Mouse (Mus musculus): ENCODE measurements around the gene Cyp1a1. TPM values are rescaled to one million over a fixed set of nuclear protein-coding genes. Genes with fewer than 3 reads are reported as not detected.
A peak's percentile ranks its signal among the peaks of the same experiment; 100 is the strongest.

The Cyp1a1 gene
- total RNA-seq, 1 experiment = 1.0 TPM

DNA sequence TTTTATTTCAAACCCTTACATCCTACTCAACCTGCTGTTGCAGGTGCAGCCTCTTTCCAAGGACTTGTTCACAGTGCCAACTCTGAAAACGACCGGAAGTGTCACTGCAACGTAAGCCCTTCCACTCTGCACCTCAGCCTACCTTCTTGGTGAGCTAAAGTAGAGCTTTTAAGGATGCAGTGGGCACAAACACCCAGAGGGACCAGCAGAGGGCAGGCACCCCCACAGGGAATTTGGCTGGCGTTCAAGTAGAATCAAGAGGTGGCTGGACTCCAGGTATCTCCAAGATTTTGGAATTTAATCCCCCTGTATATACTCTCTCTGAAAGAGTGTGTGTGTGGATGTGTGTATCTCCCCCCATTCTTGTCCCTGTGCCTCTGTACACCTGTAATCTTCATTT, 29.9 kb upstream of the Cyp1a1 start:
- Histone ChIP-seq H3K9me3 (ENCODE audit: control insufficient read depth, insufficient read depth, low read depth, low read length) (no peaks in the 10 kb centered on the region), H3K4me3 (ENCODE audit: insufficient read depth in 1 of 2, low read depth in 1 of 2, low read length in 2 of 2, poor library complexity in 1 of 2, severe bottlenecking in 1 of 2) (no peak overlapping the region), H3K4me1 (ENCODE audit: control insufficient read depth in 2 of 2, insufficient read depth in 2 of 2, low read length in 2 of 2, poor library complexity in 1 of 2) (peaks cover 0 to 5% of the 10 kb centered on the region in 2 experiments; a peak in 1 of 4 replicates), H3K9ac (ENCODE audit: insufficient read depth, low read depth, low read length, poor library complexity, severe bottlenecking) (no peak overlapping the region), H3K36me3 (ENCODE audit: control insufficient read depth, insufficient read depth, low read length, poor library complexity, severe bottlenecking) (no peaks in the 10 kb centered on the region), H3K27ac (ENCODE audit: insufficient read depth, low read depth, low read length, poor library complexity, severe bottlenecking) (no peak overlapping the region)
- DNase-seq (ENCODE audit: low read depth, low spot score) = no peak
- TF ChIP-seq ZNF384 (IDR thresholded peaks at IDR 0.05; ENCODE audit: low read depth, low read length) = no peak
- TF ChIP-seq CHD2 (IDR thresholded peaks at IDR 0.05; ENCODE audit: low read depth, low read length) = no peak
- no peak for TF ChIP-seq MAFK (IDR thresholded peaks at IDR 0.05; ENCODE audit: insufficient read depth, low read depth, low read length)
- no peak for TF ChIP-seq HCFC1 (IDR thresholded peaks at IDR 0.05; ENCODE audit: borderline replicate concordance, insufficient read depth, low read length)
- TF ChIP-seq ZC3H11A (IDR thresholded peaks at IDR 0.05; ENCODE audit: borderline replicate concordance, low read depth, low read length) = no peak
- in situ Hi-C loops (cut with MboI; ENCODE audit: low sequenced_read_pairs in 2 of 2, unreplicated experiment in 2 of 2) = no loop called here

DNA sequence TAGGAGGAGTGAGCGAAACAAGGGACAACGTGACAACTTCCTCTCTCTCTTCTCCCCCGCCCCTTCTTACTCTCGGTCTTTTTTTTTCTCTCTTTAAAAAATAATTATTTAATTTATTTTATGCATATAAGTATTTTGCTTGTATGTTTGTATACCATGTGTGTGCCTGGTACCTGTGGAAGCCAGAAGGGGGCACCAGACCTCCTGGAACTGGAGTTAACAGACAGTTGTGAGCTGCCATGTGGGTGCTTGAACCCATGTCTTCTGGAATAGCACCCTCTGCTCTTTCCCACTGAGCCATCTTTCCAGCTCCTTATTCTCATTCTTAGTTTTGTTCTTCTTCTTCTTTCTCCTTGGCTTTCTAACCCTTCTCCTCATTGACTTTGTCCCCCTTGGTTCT, 28.8 kb upstream of the Cyp1a1 start:
- no peak overlapping the region for H3K9ac ChIP-seq (ENCODE audit: insufficient read depth, low read depth, low read length, poor library complexity, severe bottlenecking)
- no peaks in the 10 kb centered on the region; a peak in 1 of 4 replicates for H3K4me1 ChIP-seq (ENCODE audit: control insufficient read depth in 2 of 2, insufficient read depth in 2 of 2, low read length in 2 of 2, poor library complexity in 1 of 2)
- no peak for TF ChIP-seq ZNF384 (IDR thresholded peaks at IDR 0.05; ENCODE audit: low read depth, low read length)
- TF ChIP-seq HCFC1 (IDR thresholded peaks at IDR 0.05; ENCODE audit: borderline replicate concordance, insufficient read depth, low read length) = no peak
- TF ChIP-seq CHD2 (IDR thresholded peaks at IDR 0.05; ENCODE audit: low read depth, low read length) = no peak
- TF ChIP-seq MAFK (IDR thresholded peaks at IDR 0.05; ENCODE audit: insufficient read depth, low read depth, low read length) = no peak
- TF ChIP-seq ZC3H11A (IDR thresholded peaks at IDR 0.05; ENCODE audit: borderline replicate concordance, low read depth, low read length) = no peak
- no peak for DNase-seq (ENCODE audit: low read depth, low spot score)
- H3K36me3 ChIP-seq (ENCODE audit: control insufficient read depth, insufficient read depth, low read length, poor library complexity, severe bottlenecking) = no peaks in the 10 kb centered on the region
- H3K4me3 ChIP-seq (ENCODE audit: insufficient read depth in 1 of 2, low read depth in 1 of 2, low read length in 2 of 2, poor library complexity in 1 of 2, severe bottlenecking in 1 of 2) = no peak overlapping the region
- no peaks in the 10 kb centered on the region for H3K9me3 ChIP-seq (ENCODE audit: control insufficient read depth, insufficient read depth, low read depth, low read length)
- no peak overlapping the region for H3K27ac ChIP-seq (ENCODE audit: insufficient read depth, low read depth, low read length, poor library complexity, severe bottlenecking)
- in situ Hi-C loops (cut with MboI; ENCODE audit: low sequenced_read_pairs in 2 of 2, unreplicated experiment in 2 of 2) = no loop called here

DNA sequence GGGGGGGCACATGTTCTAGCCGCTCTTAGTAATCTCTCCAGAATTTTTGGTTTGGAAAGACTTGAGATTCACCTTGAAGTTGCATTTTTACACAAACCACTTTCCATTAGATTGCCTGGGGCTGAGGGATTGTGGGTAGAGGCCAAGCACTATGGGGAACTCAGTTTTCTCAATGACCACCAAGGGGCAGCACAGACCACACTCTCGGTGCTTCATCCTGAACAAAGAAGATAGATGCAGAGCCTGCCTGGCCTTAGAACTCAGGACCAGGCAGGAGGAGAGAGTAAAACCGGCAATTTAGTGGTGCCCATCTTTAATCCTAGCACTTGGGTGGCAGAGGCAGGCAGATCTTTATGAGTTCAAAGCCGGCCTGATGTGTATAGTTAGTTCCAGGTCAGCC, 28.0 kb upstream of the Cyp1a1 start:
- H3K4me1 ChIP-seq (ENCODE audit: control insufficient read depth in 2 of 2, insufficient read depth in 2 of 2, low read length in 2 of 2, poor library complexity in 1 of 2) = no peaks in the 10 kb centered on the region; a peak in 1 of 4 replicates
- no peaks in the 10 kb centered on the region for H3K36me3 ChIP-seq (ENCODE audit: control insufficient read depth, insufficient read depth, low read length, poor library complexity, severe bottlenecking)
- in situ Hi-C loops (cut with MboI; ENCODE audit: low sequenced_read_pairs in 2 of 2, unreplicated experiment in 2 of 2) = no loop called here
- no peaks in the 10 kb centered on the region for H3K9me3 ChIP-seq (ENCODE audit: control insufficient read depth, insufficient read depth, low read depth, low read length)
- no peak overlapping the region for H3K27ac ChIP-seq (ENCODE audit: insufficient read depth, low read depth, low read length, poor library complexity, severe bottlenecking)
- TF ChIP-seq ZNF384 (IDR thresholded peaks at IDR 0.05; ENCODE audit: low read depth, low read length) (0 out of 2 replicates have a peak, but pooled peaks have one; percentile 9), ZC3H11A (IDR thresholded peaks at IDR 0.05; ENCODE audit: borderline replicate concordance, low read depth, low read length) (peak; percentile 72), HCFC1 (IDR thresholded peaks at IDR 0.05; ENCODE audit: borderline replicate concordance, insufficient read depth, low read length) (no peak), MAFK (IDR thresholded peaks at IDR 0.05; ENCODE audit: insufficient read depth, low read depth, low read length) (no peak), CHD2 (IDR thresholded peaks at IDR 0.05; ENCODE audit: low read depth, low read length) (no peak)
- peak; percentile 65 for DNase-seq (ENCODE audit: low read depth, low spot score)
- no peak overlapping the region for H3K4me3 ChIP-seq (ENCODE audit: insufficient read depth in 1 of 2, low read depth in 1 of 2, low read length in 2 of 2, poor library complexity in 1 of 2, severe bottlenecking in 1 of 2)
- H3K9ac ChIP-seq (ENCODE audit: insufficient read depth, low read depth, low read length, poor library complexity, severe bottlenecking) = no peak overlapping the region

DNA sequence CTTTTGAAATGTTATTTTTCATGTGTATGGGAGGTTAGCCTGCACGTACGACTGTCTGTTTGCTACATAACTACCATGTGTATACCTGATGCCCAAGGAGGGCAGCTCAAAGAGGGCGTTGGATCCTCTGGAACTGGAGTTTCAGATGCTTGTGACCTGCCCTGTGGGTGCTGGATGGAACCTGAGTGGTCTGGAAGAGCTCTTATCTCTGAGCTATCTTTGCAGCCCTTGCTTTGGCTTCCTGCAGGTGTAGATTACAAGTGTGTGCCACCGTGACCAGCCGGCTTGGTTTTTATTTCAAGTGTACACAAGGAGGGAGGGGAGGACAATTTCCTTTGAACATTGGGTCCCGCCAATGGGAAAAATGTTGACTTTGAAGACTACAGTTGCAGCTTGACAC, 27.2 kb upstream of the Cyp1a1 start:
- H3K4me3 ChIP-seq (ENCODE audit: insufficient read depth in 1 of 2, low read depth in 1 of 2, low read length in 2 of 2, poor library complexity in 1 of 2, severe bottlenecking in 1 of 2) = no peak overlapping the region
- H3K9ac ChIP-seq (ENCODE audit: insufficient read depth, low read depth, low read length, poor library complexity, severe bottlenecking) = no peak overlapping the region
- no peaks in the 10 kb centered on the region for H3K9me3 ChIP-seq (ENCODE audit: control insufficient read depth, insufficient read depth, low read depth, low read length)
- no peaks in the 10 kb centered on the region for H3K36me3 ChIP-seq (ENCODE audit: control insufficient read depth, insufficient read depth, low read length, poor library complexity, severe bottlenecking)
- no peak for TF ChIP-seq MAFK (IDR thresholded peaks at IDR 0.05; ENCODE audit: insufficient read depth, low read depth, low read length)
- TF ChIP-seq ZC3H11A (IDR thresholded peaks at IDR 0.05; ENCODE audit: borderline replicate concordance, low read depth, low read length) = no peak
- TF ChIP-seq HCFC1 (IDR thresholded peaks at IDR 0.05; ENCODE audit: borderline replicate concordance, insufficient read depth, low read length) = no peak
- TF ChIP-seq ZNF384 (IDR thresholded peaks at IDR 0.05; ENCODE audit: low read depth, low read length) = no peak
- no peak for TF ChIP-seq CHD2 (IDR thresholded peaks at IDR 0.05; ENCODE audit: low read depth, low read length)
- H3K4me1 ChIP-seq (ENCODE audit: control insufficient read depth in 2 of 2, insufficient read depth in 2 of 2, low read length in 2 of 2, poor library complexity in 1 of 2) = no peaks in the 10 kb centered on the region; a peak in 1 of 4 replicates
- in situ Hi-C loops (cut with MboI; ENCODE audit: low sequenced_read_pairs in 2 of 2, unreplicated experiment in 2 of 2) = no loop called here
- no peak overlapping the region for H3K27ac ChIP-seq (ENCODE audit: insufficient read depth, low read depth, low read length, poor library complexity, severe bottlenecking)
- no peak for DNase-seq (ENCODE audit: low read depth, low spot score)

DNA sequence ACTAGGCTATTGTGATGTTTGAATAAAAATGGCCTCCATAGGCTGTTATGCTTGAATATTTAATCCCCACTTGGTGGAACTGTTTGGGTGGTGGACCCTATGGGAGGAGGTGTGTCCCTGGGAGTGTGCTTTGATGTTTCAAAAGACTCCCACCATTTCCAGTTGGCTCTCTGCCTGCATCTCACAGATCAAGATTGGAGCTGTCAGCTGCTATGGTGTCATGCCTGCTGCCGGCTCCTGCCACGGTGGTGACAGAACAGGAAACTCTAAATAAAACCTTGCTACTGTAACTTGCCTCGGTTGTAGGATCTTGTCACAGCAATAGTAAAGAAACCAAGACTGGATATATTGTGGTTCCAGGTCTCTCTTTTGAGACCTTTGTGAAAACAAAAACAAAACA, 26.2 kb upstream of the Cyp1a1 start:
- no peak for TF ChIP-seq CHD2 (IDR thresholded peaks at IDR 0.05; ENCODE audit: low read depth, low read length)
- no peak for TF ChIP-seq ZC3H11A (IDR thresholded peaks at IDR 0.05; ENCODE audit: borderline replicate concordance, low read depth, low read length)
- TF ChIP-seq ZNF384 (IDR thresholded peaks at IDR 0.05; ENCODE audit: low read depth, low read length) = no peak
- no peak for TF ChIP-seq HCFC1 (IDR thresholded peaks at IDR 0.05; ENCODE audit: borderline replicate concordance, insufficient read depth, low read length)
- TF ChIP-seq MAFK (IDR thresholded peaks at IDR 0.05; ENCODE audit: insufficient read depth, low read depth, low read length) = no peak
- no peak overlapping the region for H3K9ac ChIP-seq (ENCODE audit: insufficient read depth, low read depth, low read length, poor library complexity, severe bottlenecking)
- DNase-seq (ENCODE audit: low read depth, low spot score) = no peak
- H3K4me1 ChIP-seq (ENCODE audit: control insufficient read depth in 2 of 2, insufficient read depth in 2 of 2, low read length in 2 of 2, poor library complexity in 1 of 2) = no peaks in the 10 kb centered on the region
- in situ Hi-C loops (cut with MboI; ENCODE audit: low sequenced_read_pairs in 2 of 2, unreplicated experiment in 2 of 2) = no loop called here
- no peaks in the 10 kb centered on the region for H3K9me3 ChIP-seq (ENCODE audit: control insufficient read depth, insufficient read depth, low read depth, low read length)
- no peak overlapping the region for H3K27ac ChIP-seq (ENCODE audit: insufficient read depth, low read depth, low read length, poor library complexity, severe bottlenecking)
- no peaks in the 10 kb centered on the region for H3K36me3 ChIP-seq (ENCODE audit: control insufficient read depth, insufficient read depth, low read length, poor library complexity, severe bottlenecking)
- no peak overlapping the region for H3K4me3 ChIP-seq (ENCODE audit: insufficient read depth in 1 of 2, low read depth in 1 of 2, low read length in 2 of 2, poor library complexity in 1 of 2, severe bottlenecking in 1 of 2)

Measured in ES-E14 (cell line).